Mouse (Mus musculus): ENCODE results near the gene Gpr135. TPM values are rescaled to one million over a fixed set of nuclear protein-coding genes. Genes with fewer than 3 reads are reported as not detected.
A peak's percentile ranks its signal among the peaks of the same experiment; 100 is the strongest.

The Gpr135 gene
- polyA plus RNA-seq, 1 experiment, result not detected

DNA sequence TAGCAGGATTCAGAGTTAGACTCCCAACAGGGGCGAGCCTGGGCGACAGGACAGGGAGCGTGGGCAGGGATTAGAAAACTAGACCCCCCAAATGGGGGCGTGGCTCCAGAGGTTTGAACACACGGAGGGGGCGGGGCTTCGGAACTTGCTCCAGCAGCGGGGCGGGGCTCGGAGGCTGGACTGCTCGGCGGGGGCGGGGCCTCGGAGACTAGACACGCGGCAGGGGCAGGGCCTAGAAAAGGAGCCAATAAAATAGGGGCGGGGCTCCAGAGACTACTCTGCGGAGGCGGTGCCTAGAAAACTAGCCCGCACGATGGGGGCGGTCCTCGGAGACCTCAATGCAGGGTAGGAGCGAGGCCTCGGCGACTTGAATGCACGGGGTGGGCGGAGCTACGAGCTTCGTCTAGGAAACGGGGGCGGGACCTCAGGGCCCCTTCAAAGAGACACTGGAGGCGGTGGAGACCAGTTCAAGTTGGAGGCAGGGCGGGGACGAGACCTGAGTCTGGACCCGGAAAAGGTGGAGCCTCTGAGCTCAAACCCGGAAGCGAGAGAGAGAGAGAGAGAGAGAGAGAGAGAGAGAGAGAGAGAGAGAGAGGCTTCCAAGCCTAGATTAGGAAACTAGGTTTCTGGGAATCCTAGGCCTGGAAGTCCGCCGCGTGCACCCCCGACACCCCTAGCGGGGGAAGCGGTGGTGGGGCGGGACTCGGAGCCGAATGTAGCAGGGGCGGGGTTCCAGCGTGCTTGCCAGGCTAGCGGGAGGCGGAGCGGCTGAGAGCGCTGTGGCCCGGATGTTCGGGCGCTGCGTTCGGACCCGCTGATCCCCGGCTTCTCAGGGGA lies 14.6 kb upstream of the Gpr135 start, which contains the start of the genes L3hypdh and Jkamp:
Gene L3hypdh, minus strand, starts transcription at position 111 of the 837 bp plus-strand sequence.
Gene Jkamp, plus strand, starts transcription at position 261 of the 837 bp plus-strand sequence.
- TF ChIP-seq CTCF (IDR thresholded peaks at IDR 0.05; ENCODE audit: low read depth, low read length), result no peak
- TF ChIP-seq POLR2A (IDR thresholded peaks at IDR 0.05; ENCODE audit: borderline replicate concordance, low read depth, low read length), result no peak
- H3K4me3 ChIP-seq (ENCODE audit: insufficient read depth, low read length), result peak within 1 kb of the TSS; percentile 75
- H3K4me1 ChIP-seq (ENCODE audit: control insufficient read depth, insufficient read depth, low read length), result peaks cover 16% of the 10 kb centered on the region
- peak within 1 kb of the TSS; percentile 94 for H3K27ac ChIP-seq (ENCODE audit: insufficient read depth, low read depth, low read length)

DNA sequence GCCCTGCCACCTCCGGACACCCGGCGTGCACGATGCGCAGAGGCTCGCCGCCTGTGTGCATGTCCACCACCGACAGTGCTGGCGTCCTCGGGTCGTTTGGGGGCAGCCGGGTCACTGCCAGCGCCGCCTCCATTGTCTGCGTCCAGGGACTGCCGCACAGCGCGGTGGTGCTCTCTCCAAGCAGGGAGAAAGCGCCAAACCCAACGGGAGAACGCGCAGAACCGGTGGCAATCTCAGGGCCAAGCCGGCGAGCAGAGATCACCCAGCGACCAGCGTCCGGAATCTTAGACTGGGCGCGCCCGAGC lies 14.1 kb upstream of the Gpr135 start:
- no peak for TF ChIP-seq CTCF (IDR thresholded peaks at IDR 0.05; ENCODE audit: low read depth, low read length)
- no peak for TF ChIP-seq POLR2A (IDR thresholded peaks at IDR 0.05; ENCODE audit: borderline replicate concordance, low read depth, low read length)
- Histone ChIP-seq H3K27ac (ENCODE audit: insufficient read depth, low read depth, low read length) (peak overlapping the region; percentile 17; the same call in 1 of the 2 replicates), H3K4me1 (ENCODE audit: control insufficient read depth, insufficient read depth, low read length) (peaks cover 16% of the 10 kb centered on the region), H3K4me3 (ENCODE audit: insufficient read depth, low read length) (peak overlapping the region; percentile 75)

- no peak for TF ChIP-seq CTCF (IDR thresholded peaks at IDR 0.05; ENCODE audit: low read depth, low read length)
- no peak for TF ChIP-seq POLR2A (IDR thresholded peaks at IDR 0.05; ENCODE audit: borderline replicate concordance, low read depth, low read length)
- Histone ChIP-seq H3K4me3 (ENCODE audit: insufficient read depth, low read length) (peak overlapping the region; percentile 75), H3K4me1 (ENCODE audit: control insufficient read depth, insufficient read depth, low read length) (peaks cover 16% of the 10 kb centered on the region), H3K27ac (ENCODE audit: insufficient read depth, low read depth, low read length) (0 out of 2 replicates have a peak overlapping the region, but pooled peaks have one; percentile 17)
Measured at GRCm38 (mm10) chr12:72084261-72085023, 13.5 kb upstream of the Gpr135 start.

DNA sequence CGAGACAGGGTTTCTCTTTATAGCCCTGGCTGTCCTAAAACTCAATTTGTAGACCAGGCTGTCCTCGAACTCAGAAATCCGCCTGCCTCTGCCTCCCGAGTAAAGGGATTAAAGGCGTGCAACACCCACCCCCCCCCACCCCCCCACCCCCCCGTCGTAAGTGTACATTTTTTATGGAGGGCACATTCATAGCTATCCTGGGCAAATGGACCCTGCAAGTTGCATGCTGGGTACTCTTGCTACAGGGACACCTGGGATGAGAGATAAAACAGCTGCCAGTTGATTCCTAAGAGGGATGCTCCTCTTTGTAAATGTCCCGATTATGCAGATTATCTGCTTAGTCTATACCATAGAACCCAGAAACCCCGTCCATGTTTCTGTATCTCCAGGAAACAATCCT lies 12.3 kb upstream of the Gpr135 start:
- no peak overlapping the region for H3K27ac ChIP-seq (ENCODE audit: insufficient read depth, low read depth, low read length)

GRCm38 (mm10) chr12:72082370-72082769 lies 11.4 kb upstream of the Gpr135 start:
- Histone ChIP-seq H3K4me3 (ENCODE audit: insufficient read depth, low read length) (no peak overlapping the region), H3K4me1 (ENCODE audit: control insufficient read depth, insufficient read depth, low read length) (peaks cover 10% of the 10 kb centered on the region)
- no peak for TF ChIP-seq CTCF (IDR thresholded peaks at IDR 0.05; ENCODE audit: low read depth, low read length)

More for the DNA sequence above, 12.3 kb upstream of the Gpr135 start:
- H3K4me1 ChIP-seq (ENCODE audit: control insufficient read depth, insufficient read depth, low read length), result peaks cover 16% of the 10 kb centered on the region
- H3K4me3 ChIP-seq (ENCODE audit: insufficient read depth, low read length), result no peak overlapping the region
- TF ChIP-seq POLR2A (IDR thresholded peaks at IDR 0.05; ENCODE audit: borderline replicate concordance, low read depth, low read length) (no peak), CTCF (IDR thresholded peaks at IDR 0.05; ENCODE audit: low read depth, low read length) (no peak)

GRCm38 (mm10) chr12:72081961-72082360 lies 11.0 kb upstream of the Gpr135 start:
- peaks cover 9% of the 10 kb centered on the region for H3K4me1 ChIP-seq (ENCODE audit: control insufficient read depth, insufficient read depth, low read length)
- TF ChIP-seq CTCF (IDR thresholded peaks at IDR 0.05; ENCODE audit: low read depth, low read length) (no peak), POLR2A (IDR thresholded peaks at IDR 0.05; ENCODE audit: borderline replicate concordance, low read depth, low read length) (no peak)
- H3K27ac ChIP-seq (ENCODE audit: insufficient read depth, low read depth, low read length), result no peak overlapping the region
- no peak overlapping the region for H3K4me3 ChIP-seq (ENCODE audit: insufficient read depth, low read length)

More at GRCm38 (mm10) chr12:72082370-72082769, 11.4 kb upstream of the Gpr135 start:
- no peak overlapping the region for H3K27ac ChIP-seq (ENCODE audit: insufficient read depth, low read depth, low read length)

DNA sequence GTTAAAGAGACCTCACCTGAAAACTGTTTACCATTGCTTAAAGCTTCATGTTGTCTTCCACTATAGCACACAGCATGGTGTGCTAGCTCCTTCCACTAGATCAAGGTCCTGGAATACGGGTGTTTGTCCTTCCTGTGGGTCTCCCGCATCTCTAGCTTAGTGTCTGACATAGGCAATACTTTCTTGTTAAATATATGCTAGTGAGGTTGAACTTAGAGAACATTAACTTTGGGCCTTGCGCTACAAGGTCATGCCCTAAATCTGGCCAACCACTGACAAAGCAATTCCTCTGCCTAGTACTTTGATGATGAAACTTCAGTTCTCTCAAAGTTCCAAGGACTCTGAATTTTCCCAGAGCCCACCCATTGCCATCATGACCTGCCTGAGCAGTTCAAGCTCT lies 7.3 kb upstream of the Gpr135 start:
- H3K27ac ChIP-seq (ENCODE audit: insufficient read depth, low read depth, low read length), result no peak overlapping the region
- no peak overlapping the region for H3K4me3 ChIP-seq (ENCODE audit: insufficient read depth, low read length)
- H3K4me1 ChIP-seq (ENCODE audit: control insufficient read depth, insufficient read depth, low read length), result no peaks in the 10 kb centered on the region
- TF ChIP-seq CTCF (IDR thresholded peaks at IDR 0.05; ENCODE audit: low read depth, low read length), result no peak
- TF ChIP-seq POLR2A (IDR thresholded peaks at IDR 0.05; ENCODE audit: borderline replicate concordance, low read depth, low read length), result no peak

GRCm38 (mm10) chr12:72069626-72070326 lies 1.1 kb downstream of the Gpr135 start:
- Histone ChIP-seq H3K4me3 (ENCODE audit: insufficient read depth, low read length) (peak overlapping the region; percentile 91), H3K27ac (ENCODE audit: insufficient read depth, low read depth, low read length) (no peak overlapping the region), H3K4me1 (ENCODE audit: control insufficient read depth, insufficient read depth, low read length) (no peaks in the 10 kb centered on the region)
- TF ChIP-seq CTCF (IDR thresholded peaks at IDR 0.05; ENCODE audit: low read depth, low read length), result no peak
- no peak for TF ChIP-seq POLR2A (IDR thresholded peaks at IDR 0.05; ENCODE audit: borderline replicate concordance, low read depth, low read length)

DNA sequence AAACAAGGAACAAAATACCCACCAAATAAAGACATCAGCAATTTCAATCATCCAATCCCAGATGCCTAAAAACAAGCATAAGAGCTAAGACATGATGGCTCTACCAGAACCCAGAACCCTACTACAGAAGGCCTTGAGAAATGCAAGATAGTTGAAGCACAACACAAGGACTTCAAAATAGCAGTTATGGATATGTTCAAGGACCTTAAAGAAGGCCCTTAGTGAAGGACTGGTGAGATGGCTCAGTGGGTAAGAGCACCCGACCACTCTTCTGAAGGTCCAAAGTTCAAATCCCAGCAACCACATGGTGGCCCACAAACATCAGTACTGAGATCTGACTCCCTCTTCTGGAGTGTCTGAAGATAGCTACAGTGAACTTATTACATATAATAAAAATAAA lies 13.1 kb downstream of the Gpr135 start:
- Histone ChIP-seq H3K4me3 (ENCODE audit: insufficient read depth, low read length) (no peak overlapping the region), H3K27ac (ENCODE audit: insufficient read depth, low read depth, low read length) (no peak overlapping the region), H3K4me1 (ENCODE audit: control insufficient read depth, insufficient read depth, low read length) (no peaks in the 10 kb centered on the region)
- TF ChIP-seq CTCF (IDR thresholded peaks at IDR 0.05; ENCODE audit: low read depth, low read length) (no peak), POLR2A (IDR thresholded peaks at IDR 0.05; ENCODE audit: borderline replicate concordance, low read depth, low read length) (no peak)
